Mouse (Mus musculus): ENCODE data around the gene Zbtb20. TPM values are rescaled to one million over a fixed set of nuclear protein-coding genes. Genes with fewer than 3 reads are reported as not detected.

Zbtb20 gene
- polyA plus RNA-seq, 1 experiment = 5.9 TPM

DNA sequence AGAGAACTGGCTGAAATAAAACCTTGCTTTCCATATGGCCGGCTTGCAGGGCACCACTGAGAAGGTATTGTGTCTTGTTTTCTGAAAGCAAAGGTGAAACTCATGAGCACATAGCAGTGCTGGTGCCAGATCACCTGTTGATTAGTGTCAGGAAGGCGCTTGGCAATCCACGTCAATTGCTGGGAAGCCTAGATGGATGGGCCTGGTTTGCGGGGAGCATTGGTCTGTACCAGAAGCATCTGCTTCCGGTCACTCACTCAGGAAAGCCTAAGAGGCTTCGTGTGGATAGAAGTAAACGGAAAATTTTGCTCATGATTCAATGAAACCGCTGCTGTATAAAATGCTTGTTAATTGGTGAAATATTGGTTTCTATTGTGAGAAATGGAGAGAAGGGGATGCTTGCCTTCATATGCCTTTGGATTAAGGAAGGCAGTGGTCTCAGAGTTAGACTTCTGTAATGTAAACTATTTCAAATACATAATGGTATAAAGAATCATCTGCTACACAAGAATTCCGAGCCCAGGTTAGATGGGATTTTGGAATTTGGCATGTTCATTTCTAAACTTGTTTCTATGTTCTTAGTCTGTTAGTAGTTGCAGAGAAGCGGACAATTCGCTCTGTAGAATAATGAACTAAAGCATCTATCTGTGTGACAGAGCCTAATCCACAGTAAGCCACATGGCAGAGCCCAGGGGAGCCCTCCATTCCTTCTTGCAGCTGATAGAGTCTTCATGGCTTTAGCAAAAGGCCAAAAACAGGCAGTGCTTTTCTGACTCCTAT, 521.4 kb downstream of the Zbtb20 start:
- TF ChIP-seq POLR2A (IDR thresholded peaks at IDR 0.05; ENCODE audit: control insufficient read depth, low read depth, low read length) (no peak), CTCF (IDR thresholded peaks at IDR 0.05; ENCODE audit: control insufficient read depth, insufficient read depth, insufficient replicate concordance, low read depth, low read length) (no peak)
- Histone ChIP-seq H3K27ac (ENCODE audit: control insufficient read depth, insufficient read depth, low read depth, low read length) (no peak overlapping the region), H3K4me3 (ENCODE audit: control insufficient read depth, low read depth, low read length) (no peak overlapping the region), H3K27me3 (ENCODE audit: control insufficient read depth, insufficient read depth, low read length) (no peaks in the 10 kb centered on the region), H3K36me3 (ENCODE audit: control insufficient read depth, insufficient read depth, low read length) (no peaks in the 10 kb centered on the region), H3K4me1 (ENCODE audit: control insufficient read depth, insufficient read depth, low read length) (no peaks in the 10 kb centered on the region)

- Histone ChIP-seq H3K4me3 (ENCODE audit: control insufficient read depth, low read depth, low read length) (no peak overlapping the region), H3K36me3 (ENCODE audit: control insufficient read depth, insufficient read depth, low read length) (no peaks in the 10 kb centered on the region), H3K27me3 (ENCODE audit: control insufficient read depth, insufficient read depth, low read length) (no peaks in the 10 kb centered on the region), H3K27ac (ENCODE audit: control insufficient read depth, insufficient read depth, low read depth, low read length) (no peak overlapping the region), H3K4me1 (ENCODE audit: control insufficient read depth, insufficient read depth, low read length) (no peaks in the 10 kb centered on the region)
- TF ChIP-seq POLR2A (IDR thresholded peaks at IDR 0.05; ENCODE audit: control insufficient read depth, low read depth, low read length) (no peak), CTCF (IDR thresholded peaks at IDR 0.05; ENCODE audit: control insufficient read depth, insufficient read depth, insufficient replicate concordance, low read depth, low read length) (no peak)
These were observed 522.1 kb downstream of the Zbtb20 start for GRCm38 (mm10) chr16:43397629-43398323.

GRCm38 (mm10) chr16:43399428-43399827, 523.7 kb downstream of the Zbtb20 start:
- Histone ChIP-seq H3K4me1 (ENCODE audit: control insufficient read depth, insufficient read depth, low read length) (no peaks in the 10 kb centered on the region), H3K27ac (ENCODE audit: control insufficient read depth, insufficient read depth, low read depth, low read length) (no peak overlapping the region), H3K36me3 (ENCODE audit: control insufficient read depth, insufficient read depth, low read length) (no peaks in the 10 kb centered on the region), H3K27me3 (ENCODE audit: control insufficient read depth, insufficient read depth, low read length) (no peaks in the 10 kb centered on the region), H3K4me3 (ENCODE audit: control insufficient read depth, low read depth, low read length) (no peak overlapping the region)
- TF ChIP-seq POLR2A (IDR thresholded peaks at IDR 0.05; ENCODE audit: control insufficient read depth, low read depth, low read length) = no peak
- no peak for TF ChIP-seq CTCF (IDR thresholded peaks at IDR 0.05; ENCODE audit: control insufficient read depth, insufficient read depth, insufficient replicate concordance, low read depth, low read length)

GRCm38 (mm10) chr16:43400046-43400445, 524.4 kb downstream of the Zbtb20 start:
- Histone ChIP-seq H3K4me3 (ENCODE audit: control insufficient read depth, low read depth, low read length) (no peak overlapping the region), H3K36me3 (ENCODE audit: control insufficient read depth, insufficient read depth, low read length) (no peaks in the 10 kb centered on the region), H3K4me1 (ENCODE audit: control insufficient read depth, insufficient read depth, low read length) (no peaks in the 10 kb centered on the region), H3K27me3 (ENCODE audit: control insufficient read depth, insufficient read depth, low read length) (no peaks in the 10 kb centered on the region), H3K27ac (ENCODE audit: control insufficient read depth, insufficient read depth, low read depth, low read length) (no peak overlapping the region)
- TF ChIP-seq CTCF (IDR thresholded peaks at IDR 0.05; ENCODE audit: control insufficient read depth, insufficient read depth, insufficient replicate concordance, low read depth, low read length) = no peak
- no peak for TF ChIP-seq POLR2A (IDR thresholded peaks at IDR 0.05; ENCODE audit: control insufficient read depth, low read depth, low read length)

GRCm38 (mm10) chr16:43400949-43401348, 525.3 kb downstream of the Zbtb20 start:
- no peak overlapping the region for H3K27ac ChIP-seq (ENCODE audit: control insufficient read depth, insufficient read depth, low read depth, low read length)
- no peaks in the 10 kb centered on the region for H3K36me3 ChIP-seq (ENCODE audit: control insufficient read depth, insufficient read depth, low read length)
- H3K4me1 ChIP-seq (ENCODE audit: control insufficient read depth, insufficient read depth, low read length) = no peaks in the 10 kb centered on the region
- no peaks in the 10 kb centered on the region for H3K27me3 ChIP-seq (ENCODE audit: control insufficient read depth, insufficient read depth, low read length)
- H3K4me3 ChIP-seq (ENCODE audit: control insufficient read depth, low read depth, low read length) = no peak overlapping the region
- TF ChIP-seq POLR2A (IDR thresholded peaks at IDR 0.05; ENCODE audit: control insufficient read depth, low read depth, low read length) = no peak
- no peak for TF ChIP-seq CTCF (IDR thresholded peaks at IDR 0.05; ENCODE audit: control insufficient read depth, insufficient read depth, insufficient replicate concordance, low read depth, low read length)

DNA sequence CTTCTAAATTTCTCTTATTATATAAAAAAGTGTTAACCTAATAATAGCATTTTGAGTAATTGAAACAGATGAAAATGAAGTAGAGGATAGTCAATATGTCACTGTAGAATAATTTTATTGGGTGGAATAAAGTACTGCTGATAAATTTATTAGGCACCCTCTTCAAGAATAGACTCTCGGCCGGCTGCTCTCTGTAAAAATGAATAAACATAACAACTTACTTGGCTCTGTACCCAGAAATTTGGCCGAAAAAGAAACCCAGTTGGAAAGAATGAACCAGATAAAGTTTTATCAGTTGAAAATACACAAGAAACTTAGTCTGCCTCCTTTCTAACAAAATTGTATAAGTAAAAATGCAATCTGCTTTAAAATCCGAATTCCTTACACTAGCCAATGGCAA, 527.2 kb downstream of the Zbtb20 start:
- no peak overlapping the region for H3K4me3 ChIP-seq (ENCODE audit: control insufficient read depth, low read depth, low read length)
- no peaks in the 10 kb centered on the region for H3K27me3 ChIP-seq (ENCODE audit: control insufficient read depth, insufficient read depth, low read length)
- no peaks in the 10 kb centered on the region for H3K4me1 ChIP-seq (ENCODE audit: control insufficient read depth, insufficient read depth, low read length)
- H3K36me3 ChIP-seq (ENCODE audit: control insufficient read depth, insufficient read depth, low read length) = no peaks in the 10 kb centered on the region
- no peak overlapping the region for H3K27ac ChIP-seq (ENCODE audit: control insufficient read depth, insufficient read depth, low read depth, low read length)
- TF ChIP-seq CTCF (IDR thresholded peaks at IDR 0.05; ENCODE audit: control insufficient read depth, insufficient read depth, insufficient replicate concordance, low read depth, low read length) (no peak), POLR2A (IDR thresholded peaks at IDR 0.05; ENCODE audit: control insufficient read depth, low read depth, low read length) (no peak)

DNA sequence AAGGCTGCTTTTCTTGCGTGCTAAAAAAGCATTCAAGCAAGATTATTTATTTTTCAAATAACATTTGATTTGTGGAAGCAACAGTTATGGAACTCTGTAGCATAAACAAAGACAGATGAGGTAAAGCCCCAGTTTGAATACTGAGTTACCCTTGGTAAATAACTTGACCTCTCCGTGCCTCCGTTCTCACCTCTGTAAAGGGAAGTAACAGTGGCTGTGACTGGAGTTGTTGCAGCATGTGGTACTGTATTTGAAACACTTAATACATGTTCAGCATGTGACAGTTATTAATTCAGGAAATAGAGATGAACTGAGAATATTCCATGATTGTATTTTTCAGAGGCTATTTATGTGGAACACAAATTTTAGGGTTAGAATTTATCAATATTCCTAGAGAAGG, 529.4 kb downstream of the Zbtb20 start:
- no peak overlapping the region for H3K27ac ChIP-seq (ENCODE audit: control insufficient read depth, insufficient read depth, low read depth, low read length)
- H3K4me3 ChIP-seq (ENCODE audit: control insufficient read depth, low read depth, low read length) = no peak overlapping the region
- no peaks in the 10 kb centered on the region for H3K36me3 ChIP-seq (ENCODE audit: control insufficient read depth, insufficient read depth, low read length)
- no peaks in the 10 kb centered on the region for H3K4me1 ChIP-seq (ENCODE audit: control insufficient read depth, insufficient read depth, low read length)
- TF ChIP-seq CTCF (IDR thresholded peaks at IDR 0.05; ENCODE audit: control insufficient read depth, insufficient read depth, insufficient replicate concordance, low read depth, low read length) (no peak), POLR2A (IDR thresholded peaks at IDR 0.05; ENCODE audit: control insufficient read depth, low read depth, low read length) (no peak)
- no peaks in the 10 kb centered on the region for H3K27me3 ChIP-seq (ENCODE audit: control insufficient read depth, insufficient read depth, low read length)
